Mouse (Mus musculus) MEL (cell line): ENCODE data around the gene Snapin.

ENCODE experiments used
- CHD2 ChIP-seq: IDR thresholded peaks from 2 replicates; pipeline ENCODE4 v1.6.1; 2011; ENCODE audit warnings: low read length, improper control_type of control experiment
- CTCF ChIP-seq, 3 experiments: IDR thresholded peaks in 2 of 3; conservative IDR thresholded peaks in 1 of 3; 2 replicates each; pipeline ENCODE4 v1.5.1; 2011 to 2012; ENCODE audit warnings: low read length in 3 of 3, low read depth in 2 of 3, mild to moderate bottlenecking in 2 of 3, improper control_type of control experiment in 1 of 3, inconsistent platforms in 1 of 3, mixed read lengths in 1 of 3, moderate library complexity in 1 of 3; ENCODE audit not compliant: control insufficient read depth in 1 of 3, insufficient read depth in 1 of 3, poor library complexity in 1 of 3, severe bottlenecking in 1 of 3
- E2F4 ChIP-seq: IDR thresholded peaks from 2 replicates; pipeline ENCODE4 v1.6.1; 2011; ENCODE audit warnings: low read depth, low read length, improper control_type of control experiment, borderline replicate concordance
- MAFK ChIP-seq: IDR thresholded peaks from 2 replicates; pipeline ENCODE4 v1.6.1; 2011; ENCODE audit warnings: low read depth, mild to moderate bottlenecking, low read length, improper control_type of control experiment, borderline replicate concordance
- MAX ChIP-seq: IDR thresholded peaks from 2 replicates; pipeline ENCODE4 v1.6.1; 2011; ENCODE audit warnings: low read length, improper control_type of control experiment
- POLR2A ChIP-seq, 2 experiments: IDR thresholded peaks; 2 replicates each; pipeline ENCODE4 v1.6.1; 2011 to 2012; ENCODE audit warnings: low read length in 2 of 2, mild to moderate bottlenecking in 2 of 2, control low read depth in 1 of 2, improper control_type of control experiment in 1 of 2, low read depth in 1 of 2, moderate library complexity in 1 of 2; ENCODE audit not compliant: control insufficient read depth in 1 of 2, insufficient read depth in 1 of 2, poor library complexity in 1 of 2
- POLR2AphosphoS5 ChIP-seq: IDR thresholded peaks from 2 replicates; pipeline ENCODE4 v1.6.1; 2012; ENCODE audit warnings: low read depth, borderline replicate concordance, mild to moderate bottlenecking, inconsistent platforms, low read length, moderate library complexity, mixed read lengths
- ZC3H11A ChIP-seq: IDR thresholded peaks from 2 replicates; pipeline ENCODE4 v1.6.1; 2012; ENCODE audit warnings: low read depth, mild to moderate bottlenecking, inconsistent platforms, low read length, improper control_type of control experiment
- ZKSCAN1 ChIP-seq: IDR thresholded peaks from 2 replicates; pipeline ENCODE4 v1.6.1; 2012; ENCODE audit warnings: low read depth, mild to moderate bottlenecking, inconsistent platforms, low read length, improper control_type of control experiment, moderate library complexity

GRCm38 (mm10) chr3:90537141-90537904 lies 46.5 kb upstream of the Snapin start, which contains the start of gene S100a16:
- TF ChIP-seq CTCF (IDR thresholded peaks at IDR 0.05 in 2 of 3, conservative IDR thresholded peaks at IDR 0.05 in 1 of 3; ENCODE audit: control insufficient read depth in 1 of 3, insufficient read depth in 1 of 3, low read depth in 2 of 3, low read length in 3 of 3, poor library complexity in 1 of 3, severe bottlenecking in 1 of 3) (no peak), E2F4 (no peak), POLR2A (IDR thresholded peaks at IDR 0.05; ENCODE audit: control insufficient read depth in 1 of 2, insufficient read depth in 1 of 2, low read depth in 1 of 2, low read length in 2 of 2, poor library complexity in 1 of 2) (no peak), MAFK (no peak), MAX (no peak), CHD2 (no peak), ZKSCAN1 (no peak), POLR2AphosphoS5 (no peak), ZC3H11A (no peak)
